Mouse (Mus musculus) c-Kit-positive CD71-positive TER-119-negative erythroid progenitor cells, embryonic 14.5 days (primary cell): Measurements from ENCODE around the gene Akap13.

ENCODE experiments used
- DNase-seq: peaks from one replicate; pipeline ENCODE4 v3.0.0-alpha.2; 2013; ENCODE audit warnings: low read depth

Gene Akap13

DNA sequence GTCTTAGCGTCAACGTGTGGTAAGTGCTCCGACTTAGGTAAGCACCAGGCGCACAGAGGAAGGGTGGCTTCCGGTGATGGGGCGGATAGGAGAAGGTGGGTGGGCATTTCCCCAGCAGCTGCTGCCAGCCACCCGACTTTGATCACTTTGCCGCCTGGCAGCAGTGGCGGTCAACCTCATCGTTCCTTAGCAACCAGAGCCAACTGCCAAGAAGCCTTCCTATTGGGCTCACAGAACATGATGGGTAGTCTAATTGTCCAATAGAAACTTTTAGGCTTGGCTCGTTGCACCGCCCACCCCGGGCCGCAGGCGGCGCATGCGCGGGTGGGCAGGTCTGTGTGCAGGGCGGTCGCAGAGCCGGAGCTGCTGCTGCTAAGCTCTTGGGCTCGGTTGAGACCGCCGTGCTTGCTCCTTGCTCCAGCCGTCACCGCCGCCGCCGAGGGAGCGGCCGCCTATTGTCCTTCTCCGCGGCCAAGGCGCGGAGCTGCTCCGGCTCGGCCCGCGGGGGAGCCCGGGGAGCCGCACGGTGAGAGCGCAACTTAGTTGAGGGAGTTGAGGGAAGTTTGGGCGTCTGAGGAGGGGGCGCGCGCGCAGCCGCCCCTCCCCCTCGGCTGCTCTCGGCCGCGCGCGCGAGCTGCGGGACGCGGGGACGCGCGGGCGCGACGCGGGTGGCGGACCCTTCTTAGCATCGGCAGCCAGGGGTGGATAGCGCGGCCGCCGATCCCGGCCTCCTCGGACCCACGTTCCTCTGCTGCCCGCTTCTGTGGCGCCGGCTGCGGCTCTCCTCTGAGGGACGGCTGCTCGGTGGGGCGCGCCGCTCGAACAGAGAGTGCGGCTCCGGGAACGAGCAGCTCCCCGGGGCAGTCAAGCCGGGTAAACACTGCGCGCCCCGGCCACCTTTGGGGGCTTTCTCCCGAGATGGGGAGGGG, at the start of gene Akap13:
Gene Akap13 (plus strand): TSS at position 312 of the 929 bp plus-strand sequence.
- DNase-seq = peak; percentile 92

DNA sequence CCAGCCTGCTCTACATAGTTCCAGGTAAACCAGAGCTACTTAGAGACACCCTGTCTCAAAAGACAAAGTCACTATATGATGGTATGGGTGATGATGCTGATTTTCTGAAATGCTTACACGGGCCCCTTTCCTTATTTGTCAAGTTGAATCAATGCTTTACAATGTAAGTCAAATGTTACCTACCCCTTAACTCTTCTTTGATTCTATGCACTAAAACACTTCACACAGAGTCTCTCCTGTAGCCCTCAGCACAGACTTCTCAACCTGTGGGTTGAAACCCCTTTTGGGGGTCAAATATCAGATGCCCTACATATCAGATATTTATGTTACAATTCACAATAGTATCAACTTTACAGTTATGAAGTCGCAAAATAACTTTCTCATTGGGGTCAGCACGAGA, 44.7 kb upstream of the Akap13 start:
- no peak for DNase-seq

- DNase-seq = no peak
These were observed 44.1 kb upstream of the Akap13 start for GRCm38 (mm10) chr7:75411226-75411625.

GRCm38 (mm10) chr7:75412011-75412510, 43.3 kb upstream of the Akap13 start:
- DNase-seq = no peak

DNA sequence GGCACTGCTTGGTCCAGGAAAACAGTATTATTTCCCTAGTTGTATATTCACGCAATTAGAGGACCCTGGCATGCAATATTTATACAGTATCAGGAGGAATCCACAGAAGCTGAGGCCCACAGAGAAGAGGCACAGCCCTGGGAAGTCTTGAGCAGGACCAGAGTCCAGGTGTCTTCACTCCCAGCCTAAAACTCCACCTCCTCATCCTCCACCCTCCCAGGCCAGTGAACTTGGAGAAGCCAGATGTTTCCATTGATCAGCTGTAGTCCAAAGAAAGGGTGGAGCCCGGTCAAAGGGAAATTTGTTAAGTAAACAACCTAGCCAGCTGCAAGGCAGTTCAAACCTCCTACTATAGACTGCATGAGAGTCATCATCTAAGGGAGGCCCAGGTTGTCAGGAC, 42.8 kb upstream of the Akap13 start:
- DNase-seq = no peak

- DNase-seq = no peak
These were observed 41.4 kb upstream of the Akap13 start for GRCm38 (mm10) chr7:75413903-75414302.

- no peak for DNase-seq
These were observed 41.0 kb upstream of the Akap13 start for GRCm38 (mm10) chr7:75414316-75414715.

- no peak for DNase-seq
These were observed 40.0 kb upstream of the Akap13 start for GRCm38 (mm10) chr7:75415166-75415881.

DNA sequence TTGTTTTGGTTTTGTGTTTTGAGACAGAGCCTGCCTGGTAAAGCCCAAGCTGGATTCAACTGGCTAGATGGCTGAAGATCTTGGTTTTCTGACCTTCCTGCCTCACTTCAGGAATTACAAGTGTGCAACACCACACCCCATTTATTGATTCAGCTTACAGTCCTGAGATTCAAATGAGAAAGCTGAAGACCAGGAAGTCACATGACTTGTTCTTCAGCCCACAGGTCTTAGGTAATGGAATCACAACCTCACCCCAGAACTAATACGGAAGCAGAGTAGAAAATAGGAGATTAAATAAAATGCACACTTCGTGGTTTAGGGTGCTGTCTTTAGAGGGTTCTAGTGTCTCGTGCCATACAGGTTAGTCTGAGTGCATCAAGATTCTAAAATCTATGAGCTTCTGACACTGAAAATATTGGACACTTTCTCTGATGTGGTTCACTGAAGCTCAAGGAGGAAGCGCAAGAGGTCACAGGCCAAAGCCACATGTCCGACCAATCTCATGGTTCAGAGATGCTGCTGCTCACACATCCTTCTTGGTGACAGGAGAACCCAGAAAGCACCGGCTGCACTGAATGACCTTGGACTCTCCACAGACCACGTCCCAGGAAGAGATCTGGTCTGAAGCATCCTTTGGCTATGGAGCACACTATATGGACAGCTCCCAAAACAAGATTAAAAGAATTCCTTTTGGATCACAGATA, 39.3 kb upstream of the Akap13 start:
- no peak for DNase-seq

- no peak for DNase-seq
These were observed 34.4 kb upstream of the Akap13 start for GRCm38 (mm10) chr7:75420927-75421326.

GRCm38 (mm10) chr7:75424121-75424520, 31.2 kb upstream of the Akap13 start:
- no peak for DNase-seq

DNA sequence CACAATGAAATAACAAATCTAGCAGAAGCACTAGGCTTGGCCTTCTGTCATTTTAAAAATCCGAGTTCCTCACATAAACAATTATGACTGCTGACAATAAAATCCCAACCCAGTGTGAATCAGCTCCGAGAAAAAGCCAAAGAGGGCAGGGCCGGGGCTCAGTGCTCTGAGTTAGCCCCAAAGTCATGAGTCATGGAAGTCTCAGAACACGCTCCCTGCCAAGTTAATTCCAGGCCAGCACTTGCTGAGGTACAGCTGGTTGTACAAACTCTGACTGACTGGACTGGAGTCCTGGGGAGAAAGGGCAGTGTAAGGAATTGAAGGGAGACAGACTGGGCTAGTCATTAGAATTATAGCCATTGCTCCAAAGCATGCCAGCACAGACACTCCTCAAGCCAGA, 28.0 kb upstream of the Akap13 start:
- DNase-seq = no peak

DNA sequence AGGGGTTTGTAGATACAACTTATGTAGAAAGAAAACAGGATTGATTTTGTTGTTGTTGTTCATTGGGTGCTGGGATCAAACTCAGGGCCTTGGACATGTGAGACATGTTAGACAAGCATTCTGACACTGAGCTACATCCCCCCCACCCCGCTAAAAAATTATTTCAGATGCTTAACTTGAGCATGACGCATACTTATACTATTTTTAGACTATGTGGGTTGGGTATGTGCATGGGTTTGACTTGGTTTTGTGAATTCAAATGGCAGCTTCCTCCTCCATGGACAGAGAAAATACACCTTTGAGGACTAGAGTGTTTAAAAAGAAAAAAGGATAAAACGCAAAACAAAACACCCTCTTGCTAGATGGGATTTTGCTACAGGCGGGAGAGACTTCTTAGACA, 26.4 kb upstream of the Akap13 start:
- no peak for DNase-seq

- DNase-seq = no peak
These were observed 24.8 kb upstream of the Akap13 start for GRCm38 (mm10) chr7:75430550-75430949.

DNA sequence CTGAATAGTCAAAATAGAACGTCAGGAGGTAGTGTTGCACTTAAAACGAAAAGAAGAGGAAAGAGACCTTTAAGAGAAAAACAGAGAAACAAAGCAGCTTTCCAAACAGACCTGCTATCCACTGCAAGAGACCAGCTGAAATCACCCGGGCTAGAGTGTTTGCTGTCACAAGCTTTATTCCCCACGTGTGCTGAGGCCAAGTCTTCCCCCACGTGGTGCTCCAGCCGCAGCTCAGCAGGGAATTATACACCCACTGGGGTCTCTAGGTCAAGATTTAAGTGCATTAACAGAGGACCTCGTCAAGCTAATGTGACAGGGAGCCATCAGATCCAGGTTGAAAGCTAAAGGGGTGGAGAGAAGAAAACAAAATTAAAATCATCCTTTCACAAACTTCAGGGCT, 24.3 kb upstream of the Akap13 start:
- DNase-seq = no peak

DNA sequence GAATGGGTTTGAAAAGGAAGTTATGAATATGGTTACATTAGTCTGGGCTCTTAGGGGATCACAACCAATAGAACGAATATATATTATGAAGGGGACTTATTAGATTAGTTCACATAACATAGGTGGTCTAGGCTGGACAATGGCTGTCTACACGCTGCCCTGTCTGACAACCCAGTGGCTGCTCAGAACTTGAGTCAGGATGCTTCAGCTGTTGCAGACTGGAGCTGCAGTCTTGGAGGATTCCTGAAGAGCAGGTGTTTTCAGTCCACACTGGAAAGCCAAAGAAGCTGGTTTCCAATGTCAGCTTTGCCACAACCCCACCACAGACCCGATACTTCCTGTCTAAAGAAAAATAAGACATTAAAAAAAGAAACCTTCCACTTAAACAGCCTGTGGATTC, 23.3 kb upstream of the Akap13 start:
- no peak for DNase-seq

- DNase-seq = no peak
These were observed 18.7 kb upstream of the Akap13 start for GRCm38 (mm10) chr7:75436413-75437174.

DNA sequence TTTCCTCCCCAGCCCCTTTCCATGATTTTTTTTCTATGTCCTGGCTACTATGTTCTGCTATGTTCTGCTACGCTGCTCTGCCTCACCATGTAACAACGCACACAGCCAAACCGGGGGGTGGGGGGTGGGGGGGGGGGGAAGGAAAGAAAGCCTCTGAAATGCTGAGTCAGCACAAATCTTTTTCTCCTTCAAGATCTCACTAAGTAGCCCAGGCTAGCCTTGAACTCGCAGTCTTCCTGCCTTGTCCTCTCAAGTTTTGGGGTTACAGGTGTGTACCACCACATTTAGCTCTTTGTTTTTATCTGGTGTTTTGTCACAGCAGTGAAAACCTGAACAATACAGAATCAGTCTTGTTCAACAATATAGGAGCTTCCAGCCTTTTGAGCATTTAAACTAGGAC, 15.8 kb upstream of the Akap13 start:
- no peak for DNase-seq

- no peak for DNase-seq
These were observed 15.1 kb upstream of the Akap13 start for GRCm38 (mm10) chr7:75440241-75440640.

DNA sequence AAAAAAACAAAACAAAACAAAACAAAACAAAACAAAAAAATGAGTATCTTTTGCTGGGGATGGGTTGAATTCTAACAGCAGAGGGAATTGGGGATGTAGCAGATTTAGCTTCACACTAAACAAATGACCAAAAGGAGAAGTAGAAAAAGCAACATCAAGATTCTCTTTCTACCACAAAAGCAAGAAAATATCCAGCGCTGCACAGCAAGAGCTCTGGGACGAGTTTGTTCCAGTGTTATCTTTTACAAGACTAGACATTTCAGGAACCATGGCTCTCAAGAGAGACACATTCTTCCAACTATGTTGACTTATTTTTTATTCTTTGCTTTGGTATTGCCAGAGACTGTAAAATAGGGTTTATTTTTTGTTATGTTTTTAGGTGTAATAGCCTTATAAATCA, 13.4 kb upstream of the Akap13 start:
- no peak for DNase-seq

- no peak for DNase-seq
These were observed 986 bp downstream of the Akap13 start for GRCm38 (mm10) chr7:75456152-75456888.
